Mouse (Mus musculus) thymus, postnatal 25 days (tissue): ENCODE results near the gene Pth1r.
A peak's percentile ranks its signal among the peaks of the same experiment; 100 is the strongest.

ENCODE experiments used
- DNase-seq: peaks from one replicate; pipeline ENCODE4 v3.0.0; 2022

Pth1r gene

DNA sequence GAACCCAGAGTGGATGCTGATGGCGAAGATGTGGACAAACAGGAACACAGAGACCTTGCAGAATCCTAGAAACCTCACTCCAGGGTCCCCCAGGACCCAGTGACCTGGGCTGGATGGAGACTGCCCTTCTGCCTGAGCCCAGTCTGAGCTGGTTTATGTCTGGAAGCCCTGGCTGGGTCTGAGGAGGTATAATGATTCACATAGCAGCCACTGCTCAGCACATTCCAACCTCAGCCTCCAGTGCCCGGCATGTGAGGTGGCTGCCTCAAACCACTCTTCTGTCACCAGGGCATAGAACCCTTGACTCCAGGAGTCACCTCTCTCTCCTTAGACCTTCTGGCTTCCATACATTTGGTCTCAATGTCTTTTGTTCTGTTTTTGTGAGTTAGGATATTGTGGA lies 1.5 kb upstream of the Pth1r start:
- DNase-seq: no peak

DNA sequence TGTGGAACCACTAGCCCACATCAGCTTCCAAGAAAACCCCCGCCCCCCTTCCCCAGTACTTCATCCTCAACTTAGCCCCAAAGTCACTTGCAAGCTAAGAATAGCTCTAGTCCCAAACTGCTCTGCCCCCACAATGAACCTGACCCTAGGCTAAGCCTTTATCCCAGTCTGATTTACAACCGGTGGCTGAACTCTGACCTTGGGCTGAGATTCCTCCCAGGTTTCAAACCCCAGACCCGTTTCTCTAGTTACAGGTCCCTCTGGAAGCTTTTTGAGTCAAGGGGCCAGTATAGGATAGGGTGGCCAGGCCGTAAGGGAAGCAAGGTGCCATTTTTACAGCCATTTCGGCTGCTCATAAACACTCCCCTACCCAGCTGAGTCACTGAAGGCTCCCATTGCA lies 707 bp downstream of the Pth1r start:
- DNase-seq: no peak

DNA sequence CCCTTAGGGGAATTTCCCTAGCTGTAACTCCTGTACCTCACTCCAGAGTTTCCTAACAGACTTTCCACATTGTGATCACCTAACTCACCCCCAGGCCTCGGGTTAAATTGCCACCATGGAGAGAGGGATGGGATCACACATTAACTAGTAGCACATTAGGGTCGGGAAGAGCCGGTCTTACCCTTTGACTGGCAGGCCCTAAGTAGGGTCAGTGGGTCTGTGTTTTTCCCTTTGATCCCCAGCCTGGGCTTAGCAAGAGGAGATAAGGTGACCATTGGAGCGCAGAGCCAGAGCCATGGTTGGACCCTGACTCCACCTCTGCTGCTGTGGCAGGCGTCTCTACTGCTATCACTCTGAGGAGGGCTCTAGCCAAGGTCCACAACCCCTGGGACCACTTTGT lies 1.2 kb downstream of the Pth1r start:
- no peak for DNase-seq

DNA sequence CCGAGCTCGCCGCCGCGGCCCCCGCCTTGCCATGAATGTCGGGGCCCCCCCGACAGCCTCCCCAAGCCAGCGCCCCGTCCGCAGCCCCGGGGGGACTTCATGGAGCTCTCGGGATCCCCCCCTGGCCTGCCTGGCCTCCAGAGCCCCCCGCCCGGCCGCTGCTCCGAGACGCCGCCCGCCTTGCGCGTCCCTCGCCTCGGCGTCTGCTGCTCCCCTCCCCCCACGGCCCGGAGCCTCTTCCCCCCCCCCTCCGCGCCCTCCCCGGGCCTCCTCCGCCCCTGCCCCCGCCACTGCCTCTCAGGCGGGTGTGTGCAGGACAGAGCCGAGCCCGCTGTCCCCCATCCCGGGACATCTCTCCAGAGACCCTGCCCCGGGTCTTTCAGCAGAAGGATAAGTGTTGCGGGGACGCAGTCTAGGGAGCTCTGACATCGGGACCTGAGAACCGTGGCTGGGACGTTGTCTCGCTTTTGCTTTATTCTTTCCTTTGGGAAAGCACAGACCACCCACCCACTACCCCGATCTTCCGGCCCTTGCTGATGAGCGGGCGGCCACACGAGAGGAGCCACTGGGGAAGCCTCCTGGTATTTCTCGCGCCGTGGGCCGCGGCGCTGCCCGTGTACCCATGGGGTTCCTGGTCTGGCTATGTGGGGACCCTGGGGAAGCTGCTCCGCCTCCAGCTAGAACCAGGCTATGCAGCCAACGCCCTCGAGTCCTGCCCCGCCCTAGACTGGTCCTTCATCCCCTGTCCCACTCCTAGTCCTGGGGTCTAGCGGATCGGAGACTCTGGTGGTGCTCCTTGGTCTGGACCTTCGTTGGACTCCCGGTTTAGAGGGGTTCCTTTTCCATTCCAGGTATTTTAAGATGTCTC lies 3.3 kb downstream of the Pth1r start:
- no peak for DNase-seq

DNA sequence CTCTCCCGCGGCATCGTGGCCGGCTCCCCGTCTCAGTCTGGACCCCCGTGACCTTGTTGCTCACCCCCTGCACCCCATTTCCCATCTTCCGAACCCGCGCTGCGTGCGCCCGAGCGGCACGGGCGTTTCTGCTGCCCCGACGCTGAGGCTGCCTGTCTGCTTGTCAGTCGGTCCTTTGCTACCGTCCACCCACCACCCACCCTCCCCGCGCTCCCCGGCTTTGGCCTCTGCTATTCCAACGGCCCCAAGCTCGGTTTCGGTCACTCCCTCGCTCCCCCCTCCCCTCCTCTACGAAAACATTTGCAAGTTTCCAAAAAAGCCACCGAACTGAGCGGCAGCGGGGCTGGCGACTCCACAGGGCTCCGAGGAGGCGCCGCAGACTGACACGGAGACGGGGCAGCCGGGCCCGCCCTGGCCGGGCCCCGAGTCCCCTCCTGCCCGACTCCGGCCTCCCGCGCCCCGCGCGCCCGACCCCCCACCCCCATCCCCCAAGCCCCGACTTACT lies 3.9 kb downstream of the Pth1r start:
- no peak for DNase-seq

DNA sequence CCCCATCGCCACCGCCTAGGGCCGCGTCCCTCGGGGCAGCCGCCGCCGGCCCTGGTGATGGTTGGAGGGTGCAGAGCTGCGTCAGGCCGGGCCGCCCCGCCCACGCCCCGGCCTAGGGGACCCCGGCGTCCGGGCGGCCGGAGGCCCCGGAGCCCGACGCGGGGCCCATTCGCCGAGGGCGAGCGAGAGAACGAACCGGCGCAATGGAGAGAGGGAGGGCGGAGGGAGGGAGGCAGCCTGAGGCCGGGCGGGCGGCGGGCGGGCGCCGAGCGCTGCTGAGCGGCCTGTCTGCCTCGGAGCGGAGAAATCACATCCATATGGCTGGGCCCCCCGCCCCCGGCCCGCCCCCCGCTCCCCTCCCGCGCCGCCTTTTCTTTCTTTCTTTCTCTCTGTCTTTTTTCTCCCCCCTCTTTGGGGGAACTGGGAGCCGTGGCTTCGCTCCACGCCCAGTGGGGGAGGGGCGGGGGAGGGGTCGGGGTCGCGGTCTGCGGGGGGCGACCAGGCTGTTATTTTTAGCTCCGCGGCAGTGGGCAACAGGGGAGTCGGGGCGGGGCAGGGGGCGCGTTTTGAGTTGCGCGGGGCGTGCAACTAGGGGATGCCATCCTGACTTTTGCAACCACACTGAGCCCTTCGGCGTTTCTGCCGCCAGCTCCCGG lies 4.5 kb downstream of the Pth1r start:
- DNase-seq: no peak

DNA sequence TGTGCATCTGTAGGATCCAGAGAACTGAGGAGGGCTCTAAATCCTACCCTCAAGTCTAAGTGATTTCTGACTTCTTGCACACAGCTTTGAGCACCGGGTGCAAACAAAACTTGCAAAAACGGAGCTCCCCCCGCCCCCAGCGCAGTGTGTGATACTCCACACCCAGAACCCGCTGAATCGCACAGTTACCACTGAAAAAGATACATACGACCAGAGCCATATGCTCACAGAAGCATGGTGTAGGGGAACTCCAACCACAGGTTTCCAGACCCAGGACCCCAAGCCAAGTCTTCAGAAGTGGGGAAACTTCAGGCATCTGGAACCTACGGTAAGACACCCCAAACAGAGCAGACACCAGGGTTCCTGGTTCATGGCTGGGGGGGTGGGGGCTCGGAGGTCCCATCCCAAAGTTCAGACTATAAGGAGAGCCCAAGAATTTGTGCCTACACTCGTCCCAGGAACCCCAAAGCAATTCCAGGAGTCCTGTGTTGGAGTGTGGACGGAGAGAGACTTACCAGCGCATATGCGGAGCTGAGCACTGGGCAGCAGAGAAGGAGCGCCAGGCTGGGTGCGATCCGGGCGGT lies 5.1 kb downstream of the Pth1r start, which contains the start of gene Myl3:
Gene Myl3 (plus strand): TSS at position 151 of the 584 bp plus-strand sequence.
- no peak for DNase-seq

DNA sequence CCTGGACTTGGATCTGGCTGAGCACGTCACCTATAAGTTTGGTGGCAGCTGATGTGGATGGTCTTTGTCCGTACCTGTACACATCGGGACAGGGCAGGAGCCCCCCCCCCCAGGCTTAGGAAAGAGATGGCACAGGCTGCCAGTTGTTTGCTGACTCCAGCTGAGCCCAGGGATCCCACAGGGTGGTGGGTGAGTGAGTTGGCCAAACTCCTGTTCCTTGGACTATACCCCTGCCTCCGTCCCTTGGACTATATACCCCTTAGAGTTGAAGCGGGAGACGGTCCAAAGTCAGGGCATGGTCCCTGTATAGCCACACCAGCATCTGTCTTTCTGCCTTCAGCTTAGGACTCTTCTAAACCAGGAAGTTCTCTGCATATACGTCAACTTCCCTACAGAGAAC lies 7.0 kb downstream of the Pth1r start:
- DNase-seq: no peak

DNA sequence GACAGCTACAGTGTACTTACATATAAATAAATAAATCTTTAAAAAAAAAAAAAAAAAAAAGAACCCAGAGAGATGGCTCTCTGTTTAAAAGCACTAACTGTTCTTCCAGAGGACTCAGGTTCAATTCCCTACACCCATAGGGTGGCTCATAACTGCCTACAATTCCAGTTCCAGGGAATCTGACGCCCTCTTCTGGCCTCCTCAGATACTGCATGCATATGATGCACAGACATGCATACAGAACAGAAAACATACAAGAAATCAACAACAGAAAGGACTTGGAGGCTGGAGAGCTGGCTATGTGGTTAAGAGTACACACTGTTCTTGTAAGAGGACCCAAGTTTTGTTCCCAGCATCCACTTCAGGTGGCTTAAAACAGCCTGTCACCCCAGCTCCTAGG lies 8.9 kb downstream of the Pth1r start:
- DNase-seq: no peak

DNA sequence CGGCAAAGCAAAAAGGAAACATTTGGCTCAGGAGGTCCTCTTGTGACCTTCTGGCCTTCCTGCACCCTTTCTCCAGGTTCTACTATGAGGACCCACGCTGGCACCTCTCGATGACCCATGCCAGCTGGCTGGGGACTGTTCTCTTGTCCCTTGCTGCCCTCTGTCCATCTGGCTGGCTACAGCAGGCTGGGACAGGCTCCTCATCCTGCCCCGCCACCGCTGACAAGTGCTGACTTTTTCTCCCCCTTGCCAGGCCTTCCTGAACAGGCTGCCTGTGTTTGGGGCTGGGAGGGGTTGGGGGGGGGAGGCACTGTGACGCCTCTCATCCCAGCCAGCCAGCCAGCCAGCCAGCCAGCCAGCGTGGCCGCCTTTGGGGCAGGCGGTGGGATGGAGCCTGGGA lies 10.6 kb downstream of the Pth1r start:
- no peak for DNase-seq

DNA sequence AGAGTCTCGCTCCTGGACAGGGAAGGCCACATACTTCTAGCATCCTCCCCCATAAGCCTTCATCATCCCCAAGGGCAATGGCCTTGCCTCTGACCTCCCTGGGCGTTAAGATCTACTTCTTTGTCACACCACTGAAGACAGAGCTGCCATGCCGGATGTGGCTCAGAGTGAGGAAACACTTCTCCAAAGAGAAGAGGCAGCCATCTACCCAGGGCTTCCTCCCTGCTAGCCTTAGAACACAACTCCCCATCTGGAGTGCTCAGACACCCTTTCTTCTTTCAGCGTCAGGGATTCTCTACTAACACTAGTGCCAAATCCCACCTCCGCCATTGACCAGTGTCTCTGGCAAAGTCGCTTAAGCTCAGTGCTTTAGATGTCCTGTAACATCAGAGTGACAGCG lies 12.8 kb downstream of the Pth1r start:
- DNase-seq: peak; percentile 38

DNA sequence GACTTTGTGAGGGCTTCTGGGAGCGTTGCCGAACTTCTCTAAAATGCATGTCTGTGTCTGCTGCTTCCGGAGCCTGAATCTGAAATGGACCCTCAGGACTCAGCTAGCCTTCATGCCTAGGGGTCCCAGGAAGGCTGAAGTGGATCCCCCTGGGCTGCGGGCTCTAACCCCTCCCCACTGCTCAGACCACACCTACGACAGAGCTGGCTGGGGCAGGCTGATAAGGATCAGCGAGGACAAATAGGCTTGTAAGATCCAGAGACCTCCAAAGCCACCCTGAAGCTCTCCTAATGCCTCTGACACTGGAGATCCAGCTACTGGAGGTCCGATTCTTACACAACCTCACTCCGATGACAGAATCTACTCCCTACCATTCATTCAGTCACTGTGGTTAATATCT lies 13.8 kb downstream of the Pth1r start:
- no peak for DNase-seq

DNA sequence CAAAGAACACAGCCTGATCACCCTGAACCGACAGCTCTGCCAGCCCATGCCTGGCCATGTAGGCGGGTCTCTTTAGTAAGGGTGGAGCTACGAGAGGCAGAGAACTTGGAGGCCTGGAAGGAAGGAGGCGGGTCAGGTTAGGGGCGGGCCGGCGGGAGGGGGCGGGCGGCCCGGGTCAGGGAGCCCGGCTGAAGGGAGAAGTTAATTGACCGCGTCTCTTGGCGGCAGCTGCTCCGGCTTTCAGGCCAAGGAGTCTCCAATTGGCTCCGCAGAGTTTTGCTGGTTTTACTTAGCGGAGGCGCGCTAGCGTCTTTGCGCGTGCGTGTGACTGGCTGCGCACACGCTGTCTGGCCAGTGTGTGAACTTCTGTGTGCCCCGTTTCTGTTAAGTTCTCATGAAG lies 14.3 kb downstream of the Pth1r start:
- DNase-seq: peak; percentile 55

DNA sequence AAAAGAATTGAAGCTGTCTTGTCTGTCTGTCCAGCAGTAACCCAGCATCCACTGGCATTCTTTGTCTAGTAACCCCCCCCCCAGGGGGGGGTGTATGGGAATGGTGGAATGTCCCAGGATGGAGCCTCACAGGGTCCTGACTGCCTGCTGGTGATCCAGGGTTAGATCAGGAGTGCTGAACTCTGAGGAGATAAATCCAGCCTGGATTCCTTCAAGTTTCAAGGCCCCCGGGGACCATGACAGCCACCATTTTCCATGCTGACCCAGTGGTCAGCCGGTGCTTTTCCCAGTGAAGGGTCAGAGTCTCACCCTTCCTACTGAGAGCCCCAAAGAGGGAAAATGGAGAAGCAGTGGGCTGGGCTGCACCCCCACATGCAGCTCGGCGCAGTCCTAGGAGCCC lies 15.1 kb downstream of the Pth1r start:
- no peak for DNase-seq

DNA sequence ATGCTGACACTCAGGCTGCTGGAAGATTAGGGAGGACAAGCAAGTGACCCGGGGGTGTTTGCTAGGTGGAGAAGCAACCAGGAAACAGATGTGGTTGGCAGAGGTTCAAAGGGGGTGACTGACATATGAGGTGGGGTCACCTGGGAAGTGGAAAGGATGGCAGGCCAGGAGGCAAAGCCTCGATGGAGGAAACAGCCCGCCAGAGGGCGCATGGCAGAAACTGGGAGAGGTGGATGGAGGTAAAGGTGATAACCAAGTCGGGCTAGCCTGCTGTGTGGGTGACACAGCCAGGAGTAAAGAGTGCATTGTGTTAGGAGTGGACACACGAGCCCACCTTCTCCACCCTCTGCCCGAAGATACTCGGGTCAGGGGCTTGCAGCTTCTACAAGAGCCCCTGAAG lies 17.1 kb downstream of the Pth1r start:
- DNase-seq: peak; percentile 69

DNA sequence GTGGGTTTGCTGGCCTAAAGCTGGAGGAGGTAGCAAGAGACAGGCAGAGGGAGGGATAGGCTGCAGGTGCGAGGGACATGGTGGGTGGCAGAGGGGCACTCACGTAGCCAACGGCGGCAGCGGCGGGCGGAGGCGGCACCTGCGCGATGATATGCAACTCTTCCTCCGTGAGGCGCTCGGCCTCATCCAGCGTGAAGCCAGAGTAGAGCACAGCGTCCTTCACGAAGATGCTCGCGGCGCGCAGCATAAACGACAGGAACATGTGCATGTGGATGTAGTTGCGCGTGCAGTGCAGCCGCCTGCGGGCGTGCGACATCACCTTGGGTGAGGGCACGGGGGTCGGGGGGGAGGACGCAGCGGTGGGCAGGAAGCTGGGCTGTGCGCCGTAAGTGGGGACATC lies 20.1 kb downstream of the Pth1r start:
- DNase-seq: peak; percentile 38

DNA sequence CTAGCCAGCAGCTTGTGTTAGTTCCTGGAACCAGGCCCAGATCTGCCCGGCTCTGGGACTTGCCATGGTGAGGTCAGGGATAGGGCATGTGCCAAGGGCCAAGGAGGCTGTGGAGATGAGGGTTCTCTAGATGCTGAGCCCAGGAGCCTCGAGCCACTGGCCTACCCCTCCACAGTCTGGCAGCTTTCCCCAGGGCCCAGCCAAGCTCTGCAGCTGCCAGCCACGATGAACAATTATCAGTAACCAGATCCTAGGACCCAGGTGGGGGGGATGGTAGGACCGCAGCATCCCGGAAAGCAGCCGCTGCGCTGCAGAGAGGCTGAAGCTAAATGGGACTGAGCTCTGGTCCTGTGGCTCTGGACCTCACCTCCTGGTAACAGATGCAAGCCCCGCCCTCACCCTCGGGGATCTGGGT lies 21.2 kb downstream of the Pth1r start:
- DNase-seq: no peak

DNA sequence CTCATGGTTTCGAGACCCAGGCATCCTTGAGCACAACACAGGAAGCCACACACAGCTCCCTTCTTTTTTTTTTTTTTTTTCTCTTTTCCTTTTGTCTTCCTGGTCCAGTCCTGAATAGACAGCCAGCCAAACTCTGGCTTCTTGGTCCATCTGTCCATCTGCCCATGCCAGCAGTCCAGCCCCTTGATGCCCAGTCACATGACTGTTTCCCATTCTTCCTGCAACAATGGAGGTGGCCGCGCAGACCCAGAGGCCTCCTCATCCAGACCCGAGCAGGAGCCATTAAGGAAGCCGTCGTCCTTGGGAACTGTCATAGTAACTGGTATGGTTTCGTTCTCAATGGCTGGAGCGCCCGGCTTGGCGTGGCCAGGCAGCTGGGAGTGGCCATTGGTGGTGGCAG lies 24.9 kb downstream of the Pth1r start:
- no peak for DNase-seq

DNA sequence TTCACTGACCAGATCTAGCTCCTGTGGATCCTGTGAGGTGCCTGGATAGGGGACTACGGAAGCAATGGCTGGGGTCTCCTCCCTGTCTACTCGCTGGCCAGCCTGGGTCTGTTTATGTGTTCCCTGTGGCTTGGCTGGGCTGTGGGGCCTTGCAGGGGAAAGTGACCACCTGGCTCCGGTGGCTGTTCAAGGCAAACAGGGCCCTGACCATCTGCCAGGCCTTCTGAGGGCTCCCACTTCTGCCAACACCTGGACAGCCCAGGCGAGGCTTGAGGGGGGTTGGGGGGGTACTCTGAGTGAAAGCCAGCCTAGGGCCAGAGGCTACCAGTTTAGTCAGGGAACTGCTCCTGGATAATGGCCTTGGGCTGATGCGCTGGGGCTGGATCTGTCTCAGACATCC lies 27.0 kb downstream of the Pth1r start:
- no peak for DNase-seq

DNA sequence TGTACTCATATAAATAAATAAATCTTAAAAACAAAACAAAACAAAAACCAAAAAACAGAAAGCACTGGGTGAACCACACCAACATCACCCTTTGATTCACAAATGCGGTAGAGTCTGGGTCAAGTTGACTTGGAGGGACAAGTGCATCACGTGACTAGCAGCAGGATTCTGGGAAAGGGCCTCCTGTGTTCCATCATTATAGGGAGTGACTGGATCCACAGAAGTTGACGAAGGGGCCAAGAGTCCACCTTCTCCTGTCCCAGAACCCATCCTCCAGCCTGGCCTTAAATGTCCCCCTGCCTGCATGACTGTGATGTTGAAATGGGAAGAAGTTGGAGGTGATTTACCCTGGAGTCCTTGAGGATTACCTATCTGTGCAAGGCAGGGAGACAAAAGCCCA lies 28.1 kb downstream of the Pth1r start:
- no peak for DNase-seq

DNA sequence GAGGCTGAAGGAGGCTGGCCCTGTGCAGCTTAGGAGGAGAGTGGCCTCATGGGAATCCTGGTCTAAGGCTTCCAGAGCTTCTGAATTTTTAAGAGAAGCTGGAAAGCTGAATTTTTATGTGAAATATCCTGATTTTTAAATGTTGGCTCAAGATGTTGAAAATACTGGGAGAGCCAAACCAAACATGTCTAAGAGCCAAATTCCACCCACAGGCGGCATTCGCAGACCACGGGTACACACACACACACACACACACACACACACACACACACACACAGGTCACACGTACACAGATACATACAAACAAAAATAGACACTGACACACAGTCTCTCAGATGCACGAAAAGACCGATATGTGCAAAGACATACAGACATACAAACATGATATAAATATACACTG lies 28.9 kb downstream of the Pth1r start:
- no peak for DNase-seq

DNA sequence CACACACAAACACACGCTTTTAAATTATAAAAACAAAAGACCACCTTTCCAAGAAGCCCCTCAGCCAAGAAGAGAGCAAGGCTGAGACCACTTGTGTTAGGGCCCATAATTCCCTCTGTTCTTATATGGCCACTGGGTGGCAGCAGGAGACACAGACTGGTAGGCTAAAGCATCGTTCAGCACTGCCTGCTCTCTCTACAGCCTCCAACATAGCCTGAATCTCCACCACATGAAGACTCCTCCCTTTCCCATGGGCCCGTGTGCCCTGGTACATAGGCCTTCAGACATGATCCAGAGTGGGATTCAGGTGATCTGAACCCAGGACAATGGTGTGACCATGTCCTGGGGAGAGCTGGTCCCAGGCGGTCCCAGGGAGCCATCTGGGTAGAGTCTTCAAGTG lies 30.2 kb downstream of the Pth1r start:
- peak; percentile 58 for DNase-seq

DNA sequence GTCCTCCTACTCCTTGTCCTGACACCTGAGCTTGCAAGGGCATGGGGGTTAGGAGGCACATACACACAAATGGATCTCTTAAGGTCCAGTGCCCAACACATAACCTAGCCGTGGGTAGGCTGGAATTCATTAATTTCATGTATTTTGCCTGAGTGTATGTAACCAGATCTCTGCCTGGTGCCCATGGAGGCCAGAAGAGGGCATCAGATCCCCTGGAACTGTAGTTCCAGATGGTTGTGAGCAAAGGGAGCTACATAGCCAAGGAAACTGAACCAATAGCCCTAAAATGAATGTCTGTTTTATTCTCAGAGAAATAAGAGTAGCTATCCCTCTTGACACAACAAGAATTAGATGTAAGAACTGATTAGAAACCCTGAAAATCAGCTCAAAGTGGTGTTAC lies 31.5 kb downstream of the Pth1r start:
- no peak for DNase-seq

DNA sequence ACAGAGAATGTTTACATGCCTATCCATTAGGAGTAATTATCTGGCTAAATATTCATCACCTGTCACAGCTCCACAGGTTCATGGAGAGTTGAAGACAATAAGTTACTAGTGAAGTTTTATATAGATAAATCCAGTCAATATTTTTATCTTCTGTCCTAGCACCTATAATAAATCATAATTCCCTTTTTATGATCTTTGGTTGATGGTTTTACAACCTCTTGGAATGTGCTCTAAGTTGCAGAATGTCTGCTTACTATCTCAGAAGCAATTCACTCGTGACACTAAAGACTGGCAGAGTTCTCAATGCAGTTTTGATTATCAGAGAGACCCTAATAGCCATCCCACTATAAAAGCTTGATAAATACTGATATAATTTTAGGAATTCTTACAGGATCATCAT lies 33.6 kb downstream of the Pth1r start:
- DNase-seq: no peak
